Mouse (Mus musculus) bone marrow macrophage, adult 2 months (primary cell): ENCODE measurements at regions not wholly inside any gene's neighbourhood (a gene's known extent, or its start where the extent isn't known, plus 50 kb on each side); places are given as distances from the start of the nearest gene placed in this dataset.

Experiments
- H3K27ac ChIP-seq: 2 replicates; pipeline ENCODE4 v1.5.1; 2012; ENCODE audit warnings: low read depth, low read length; ENCODE audit not compliant: insufficient read depth
- H3K4me1 ChIP-seq: 2 replicates; pipeline ENCODE4 v1.6.1; 2012; ENCODE audit warnings: low read length; ENCODE audit not compliant: control insufficient read depth, insufficient read depth
- H3K4me3 ChIP-seq: 2 replicates; pipeline ENCODE4 v1.5.1; 2012; ENCODE audit warnings: mild to moderate bottlenecking, low read length, moderate library complexity; ENCODE audit not compliant: insufficient read depth
- CTCF ChIP-seq: IDR thresholded peaks from 2 replicates; pipeline ENCODE4 v1.5.1; 2012; ENCODE audit warnings: low read depth, mild to moderate bottlenecking, low read length, moderate library complexity
- POLR2A ChIP-seq: IDR thresholded peaks from 2 replicates; pipeline ENCODE4 v1.6.1; 2012; ENCODE audit warnings: mild to moderate bottlenecking, low read depth, low read length, borderline replicate concordance

DNA sequence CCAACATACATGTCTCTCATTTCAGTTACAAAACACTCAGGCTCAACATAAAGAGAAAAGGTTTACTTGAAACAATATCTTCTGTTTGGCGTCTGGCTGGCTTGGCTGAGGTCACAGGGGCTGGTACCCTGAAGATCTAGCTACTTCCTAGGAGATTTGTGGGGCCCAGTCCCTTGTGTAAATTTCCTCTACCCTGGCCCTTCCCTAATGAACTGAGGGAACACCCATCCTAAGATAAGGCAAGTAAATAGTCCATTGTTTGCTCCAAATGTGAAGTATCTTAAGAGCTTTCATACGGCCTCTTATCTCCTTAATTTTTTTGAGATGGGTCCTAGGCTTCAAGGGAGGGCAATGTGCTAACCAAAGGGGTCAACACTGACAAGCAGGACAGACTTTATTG is 133.6 kb upstream of the Ednrb start:
- Histone ChIP-seq H3K4me3 (no peak overlapping the region), H3K27ac (peak overlapping the region; percentile 52), H3K4me1 (peaks cover 22% of the 10 kb centered on the region)
- no peak for TF ChIP-seq CTCF
- TF ChIP-seq POLR2A, result no peak

GRCm38 (mm10) chr14:103973955-103974354 is 129.8 kb upstream of the Ednrb start:
- Histone ChIP-seq H3K27ac (no peak overlapping the region), H3K4me1 (peaks cover 10% of the 10 kb centered on the region), H3K4me3 (no peak overlapping the region)
- no peak for TF ChIP-seq POLR2A
- no peak for TF ChIP-seq CTCF

DNA sequence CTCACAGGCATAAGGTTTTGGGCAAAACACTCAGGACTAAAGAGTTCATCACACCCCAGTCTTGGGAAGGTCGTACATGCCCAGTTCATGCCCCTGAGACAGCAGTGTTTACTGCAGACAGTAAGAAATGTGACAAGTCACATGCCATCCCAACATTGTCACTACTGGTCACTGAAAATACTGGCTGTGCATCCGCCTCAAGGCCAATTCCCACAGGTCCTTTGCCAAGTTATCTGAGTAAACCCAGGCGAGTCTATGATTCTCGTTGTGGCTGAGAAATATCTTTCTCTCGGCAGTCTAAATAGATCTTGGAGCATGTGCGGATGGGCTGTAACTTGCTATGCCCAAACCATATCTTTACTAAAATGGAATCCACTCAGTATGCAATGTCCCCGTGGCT is 128.9 kb upstream of the Ednrb start:
- H3K27ac ChIP-seq, result no peak overlapping the region
- no peak for TF ChIP-seq POLR2A
- no peak for TF ChIP-seq CTCF
- peaks cover 8% of the 10 kb centered on the region for H3K4me1 ChIP-seq
- H3K4me3 ChIP-seq, result no peak overlapping the region

DNA sequence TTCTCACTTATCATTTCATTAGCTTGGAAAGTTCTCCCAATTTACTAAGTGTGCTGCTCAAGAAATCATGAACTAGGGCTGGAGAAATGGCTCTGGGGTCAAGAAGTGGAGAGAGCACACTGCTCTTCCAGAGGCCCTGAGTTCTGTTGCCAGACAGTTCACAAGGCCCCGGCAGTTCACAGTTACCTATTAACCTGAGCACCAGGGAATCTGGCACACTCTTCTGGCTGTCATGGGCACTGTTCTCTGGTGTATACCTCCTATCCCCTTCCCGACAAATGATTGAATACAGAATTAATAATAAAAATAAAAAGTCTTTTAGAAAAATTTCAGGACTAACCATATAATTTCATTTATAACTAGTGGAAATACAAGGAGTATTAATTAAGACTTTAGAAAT is 125.1 kb upstream of the Ednrb start:
- TF ChIP-seq CTCF (no peak), POLR2A (no peak)
- Histone ChIP-seq H3K4me1 (peaks cover 8% of the 10 kb centered on the region), H3K27ac (no peak overlapping the region), H3K4me3 (no peak overlapping the region)

- Histone ChIP-seq H3K4me1 (peaks cover 4% of the 10 kb centered on the region; the same call in 1 of the 2 replicates), H3K4me3 (no peak overlapping the region), H3K27ac (no peak overlapping the region)
- TF ChIP-seq CTCF, result no peak
- TF ChIP-seq POLR2A, result no peak
Observed at GRCm38 (mm10) chr14:103966293-103966692, 122.1 kb upstream of the Ednrb start.

DNA sequence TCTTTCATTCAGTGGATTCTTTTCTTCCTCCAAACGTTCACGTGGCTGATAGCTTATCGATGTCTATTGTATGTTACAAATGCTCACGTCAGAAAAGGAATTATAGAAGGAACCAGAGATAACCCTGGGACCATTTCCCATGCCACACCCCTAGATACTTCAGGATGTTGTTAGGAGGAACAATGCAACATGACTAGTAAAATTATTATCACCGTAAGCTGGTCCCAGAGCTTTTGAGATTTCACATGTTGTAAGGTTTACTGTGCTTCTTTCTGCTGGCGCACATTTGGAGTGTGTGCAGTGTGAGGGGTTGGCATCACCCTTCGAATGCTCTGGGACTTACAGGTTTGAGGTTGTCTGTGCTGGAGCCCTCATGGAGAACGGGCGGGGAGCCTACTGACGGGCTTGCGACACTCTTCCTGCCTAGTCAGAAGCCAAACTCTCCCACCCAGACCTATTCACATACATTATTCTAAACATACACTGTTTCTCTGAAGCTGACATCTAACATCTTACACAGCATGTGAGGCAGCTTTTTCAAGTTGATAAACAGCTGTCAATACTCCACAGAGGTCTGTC is 118.2 kb upstream of the Ednrb start:
- peaks cover 4% of the 10 kb centered on the region; the same call in 1 of the 2 replicates for H3K4me1 ChIP-seq
- no peak overlapping the region for H3K27ac ChIP-seq
- H3K4me3 ChIP-seq, result no peak overlapping the region
- TF ChIP-seq POLR2A (no peak), CTCF (no peak)

DNA sequence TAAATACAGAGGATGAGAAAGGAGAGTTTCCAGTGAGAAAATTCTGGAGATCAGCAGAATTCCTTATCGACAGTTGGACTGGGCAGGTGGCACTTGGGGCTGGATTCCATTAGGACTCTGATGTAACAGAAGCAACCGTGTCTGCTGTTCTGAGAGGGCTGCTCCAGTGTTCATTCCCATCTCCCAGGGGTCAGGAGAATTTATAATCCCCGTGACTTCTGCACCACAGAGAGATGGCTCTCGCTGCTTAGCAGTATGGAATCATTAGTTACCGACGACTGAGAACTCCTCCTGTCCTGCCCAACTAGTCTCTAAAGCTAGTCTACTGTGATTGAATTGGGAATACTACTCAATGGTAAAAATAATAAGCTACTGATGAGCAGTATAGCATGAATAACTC is 107.7 kb upstream of the Ednrb start:
- TF ChIP-seq POLR2A (no peak), CTCF (no peak)
- H3K27ac ChIP-seq, result no peak overlapping the region
- no peak overlapping the region for H3K4me3 ChIP-seq
- peaks cover 3% of the 10 kb centered on the region for H3K4me1 ChIP-seq

- TF ChIP-seq CTCF (no peak), POLR2A (no peak)
- Histone ChIP-seq H3K27ac (no peak overlapping the region), H3K4me3 (no peak overlapping the region), H3K4me1 (peaks cover 13% of the 10 kb centered on the region)
Observed at GRCm38 (mm10) chr14:103949950-103950349, 105.7 kb upstream of the Ednrb start.

- Histone ChIP-seq H3K27ac (no peak overlapping the region), H3K4me1 (peaks cover 20% of the 10 kb centered on the region), H3K4me3 (no peak overlapping the region)
- no peak for TF ChIP-seq POLR2A
- TF ChIP-seq CTCF, result no peak
Observed at GRCm38 (mm10) chr14:103948026-103948777, 104.0 kb upstream of the Ednrb start.

GRCm38 (mm10) chr14:103945753-103946152 is 101.6 kb upstream of the Ednrb start:
- no peak overlapping the region for H3K4me3 ChIP-seq
- TF ChIP-seq POLR2A, result no peak
- no peak for TF ChIP-seq CTCF
- H3K4me1 ChIP-seq, result peaks cover 20% of the 10 kb centered on the region
- H3K27ac ChIP-seq, result peak overlapping the region; percentile 94
